Mouse (Mus musculus): ENCODE data around the gene Washc2.

DNA sequence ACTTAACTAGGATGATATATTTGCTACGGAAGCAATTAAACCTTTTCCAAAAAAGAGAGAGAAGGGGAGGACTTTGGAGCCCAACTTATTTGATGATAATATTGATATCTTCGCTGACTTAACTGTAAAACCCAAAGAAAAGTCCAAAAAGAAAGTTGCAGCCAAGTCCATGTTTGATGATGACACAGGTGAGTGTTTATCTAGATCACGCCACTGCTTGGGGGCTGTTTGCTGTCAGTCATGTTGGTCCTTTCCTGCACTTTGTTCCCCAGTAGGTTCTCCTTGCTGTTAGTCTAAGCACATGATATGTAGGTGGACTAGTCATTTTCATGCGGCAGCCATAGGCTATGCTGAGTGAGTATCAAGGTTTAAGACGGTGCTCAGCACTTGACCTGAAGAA is 52.6 kb downstream of the Washc2 start:
- TF ChIP-seq CTCF (conservative IDR thresholded peaks at IDR 0.05; ENCODE audit: insufficient read depth, insufficient read length, low read depth, low read length) (no peak), POLR2A (IDR thresholded peaks at IDR 0.05; ENCODE audit: low read depth, low read length) (no peak)

Data from kidney, adult 2 months (tissue).